Mouse (Mus musculus) forebrain, postnatal 0 days (tissue): ENCODE results near the gene Synj2. TPM values are rescaled to one million over a fixed set of nuclear protein-coding genes. Genes with fewer than 3 reads are reported as not detected.
A peak's percentile ranks its signal among the peaks of the same experiment; 100 is the strongest.

Experiments used
- ATAC-seq: fragments of 200-750 bp; cut with Nextera tagmentation; 2 replicates; pipeline ENCODE4 v1.8.0; 2017; ENCODE audit warnings: mild to moderate bottlenecking, moderate library complexity
- DNase-seq: peaks from one replicate; pipeline ENCODE4 v3.0.0-alpha.2; 2015
- H3K27ac ChIP-seq: fragments of 300-500 bp; sonication (generic); 2 replicates; pipeline ENCODE4 v1.5.1; 2014; ENCODE audit warnings: low read depth, mild to moderate bottlenecking, antibody characterized with exemption, low read length, moderate library complexity, mixed read lengths
- H3K27me3 ChIP-seq: fragments of 300-500 bp; sonication (generic); 2 replicates; pipeline ENCODE4 v1.6.1; 2014; ENCODE audit warnings: mild to moderate bottlenecking, low read length, mixed read lengths; ENCODE audit not compliant: insufficient read depth
- H3K36me3 ChIP-seq: fragments of 300-500 bp; sonication (generic); 2 replicates; pipeline ENCODE4 v1.6.1; 2014; ENCODE audit warnings: mild to moderate bottlenecking, moderate library complexity; ENCODE audit not compliant: insufficient read depth
- H3K4me1 ChIP-seq: fragments of 300-500 bp; sonication (generic); 2 replicates; pipeline ENCODE4 v1.6.1; 2014; ENCODE audit warnings: antibody characterized with exemption; ENCODE audit not compliant: insufficient read depth
- H3K4me2 ChIP-seq: fragments of 300-500 bp; sonication (generic); 2 replicates; pipeline ENCODE4 v1.6.1; 2014; ENCODE audit warnings: low read depth, mild to moderate bottlenecking, moderate library complexity
- H3K4me3 ChIP-seq: fragments of 300-500 bp; sonication (generic); 2 replicates; pipeline ENCODE4 v1.5.1; 2014; ENCODE audit warnings: low read depth, low read length, mixed read lengths
- H3K9ac ChIP-seq: fragments of 300-500 bp; sonication (generic); 2 replicates; pipeline ENCODE4 v1.6.1; 2014; ENCODE audit warnings: mild to moderate bottlenecking
- H3K9me3 ChIP-seq: fragments of 300-500 bp; sonication (generic); 2 replicates; pipeline ENCODE4 v1.6.1; 2016; ENCODE audit warnings: low read length
- CTCF ChIP-seq: sonication (generic); IDR thresholded peaks from 2 replicates; pipeline ENCODE4 v1.5.1; 2016; ENCODE audit warnings: antibody characterized with exemption, control low read depth, low read depth
- WGBS: fragments of 180-500 bp; shearing (Covaris S2); extraction: QIAGEN DNeasy Blood & Tissue Kit; methylation state at CpG from one replicate; pipeline ENCODE4 v1.1.7; 2014; 5-methylcytosine and 5-hydroxymethylcytosine counted together
- polyA plus RNA-seq: library from polyadenylated mRNA; unstranded; fragments of >200 nt; fragmentation: Nextera tagmentation; extraction: Ambion mirVana; gene quantifications from 2 replicates; pipeline ENCODE4 v1.2.1, GENCODE M21; 2015
- total RNA-seq: library from RNA; depleted of rRNA; stranded (reverse); fragments of >200 nt; gene quantifications from 2 replicates; pipeline ENCODE4 v1.2.3, GENCODE M21; 2014

Synj2 gene
- total and polyA plus RNA-seq, 2 experiments from 2014 or later = 3.6 to 6.8 TPM

GRCm38 (mm10) chr17:5959096-5959495 lies 18.0 kb downstream of the Synj2 start:
- H3K4me1 ChIP-seq = no peaks in the 10 kb centered on the region
- H3K4me2 ChIP-seq = no peak overlapping the region
- 71% methylated on average over 7 of the region's 7 CpGs for WGBS
- no peak overlapping the region for H3K4me3 ChIP-seq
- no peaks in the 10 kb centered on the region for H3K27me3 ChIP-seq
- no peaks in the 10 kb centered on the region for H3K36me3 ChIP-seq
- TF ChIP-seq CTCF = no peak
- no peak overlapping the region for H3K9ac ChIP-seq
- H3K27ac ChIP-seq = no peak overlapping the region
- ATAC-seq (no peak), DNase-seq (no peak)
- no peaks in the 10 kb centered on the region for H3K9me3 ChIP-seq

GRCm38 (mm10) chr17:5959802-5960201 lies 18.7 kb downstream of the Synj2 start:
- H3K4me3 ChIP-seq = no peak overlapping the region
- ATAC-seq = no peak
- no peaks in the 10 kb centered on the region for H3K36me3 ChIP-seq
- no peaks in the 10 kb centered on the region for H3K27me3 ChIP-seq
- no peaks in the 10 kb centered on the region for H3K4me1 ChIP-seq
- no peak overlapping the region for H3K9ac ChIP-seq
- H3K9me3 ChIP-seq = no peaks in the 10 kb centered on the region
- WGBS = 78% methylated on average over 9 of the region's 9 CpGs
- no peak for DNase-seq
- no peak overlapping the region for H3K4me2 ChIP-seq
- TF ChIP-seq CTCF = no peak
- no peak overlapping the region for H3K27ac ChIP-seq

- Histone ChIP-seq H3K36me3 (no peaks in the 10 kb centered on the region), H3K27me3 (no peaks in the 10 kb centered on the region), H3K27ac (no peak overlapping the region), H3K4me1 (no peaks in the 10 kb centered on the region), H3K9ac (no peak overlapping the region), H3K9me3 (no peaks in the 10 kb centered on the region), H3K4me3 (no peak overlapping the region), H3K4me2 (no peak overlapping the region)
- 88% methylated on average over 8 of the region's 8 CpGs for WGBS
- no peak for TF ChIP-seq CTCF
- no peak for DNase-seq
- ATAC-seq = no peak
These were observed 22.7 kb downstream of the Synj2 start for GRCm38 (mm10) chr17:5963766-5964165.

- Histone ChIP-seq H3K9me3 (no peaks in the 10 kb centered on the region), H3K4me3 (no peak overlapping the region), H3K9ac (no peak overlapping the region), H3K4me2 (no peak overlapping the region), H3K36me3 (no peaks in the 10 kb centered on the region), H3K27me3 (no peaks in the 10 kb centered on the region), H3K4me1 (no peaks in the 10 kb centered on the region), H3K27ac (no peak overlapping the region)
- ATAC-seq (no peak), DNase-seq (no peak)
- TF ChIP-seq CTCF = no peak
- WGBS = 74% methylated on average over 9 of the region's 9 CpGs
These were observed 24.2 kb downstream of the Synj2 start for GRCm38 (mm10) chr17:5965084-5965781.

- 85% methylated on average over 5 of the region's 5 CpGs for WGBS
- DNase-seq (no peak), ATAC-seq (no peak)
- no peaks in the 10 kb centered on the region for H3K9me3 ChIP-seq
- no peak overlapping the region for H3K27ac ChIP-seq
- H3K4me3 ChIP-seq = no peak overlapping the region
- H3K36me3 ChIP-seq = no peaks in the 10 kb centered on the region
- H3K9ac ChIP-seq = no peak overlapping the region
- H3K27me3 ChIP-seq = no peaks in the 10 kb centered on the region
- no peaks in the 10 kb centered on the region for H3K4me1 ChIP-seq
- TF ChIP-seq CTCF = no peak
- H3K4me2 ChIP-seq = no peak overlapping the region
These were observed 25.6 kb downstream of the Synj2 start for GRCm38 (mm10) chr17:5966706-5967105.

- no peaks in the 10 kb centered on the region for H3K9me3 ChIP-seq
- ATAC-seq (no peak), DNase-seq (no peak)
- H3K9ac ChIP-seq = no peak overlapping the region
- no peak for TF ChIP-seq CTCF
- H3K27me3 ChIP-seq = no peaks in the 10 kb centered on the region
- no peak overlapping the region for H3K4me3 ChIP-seq
- H3K36me3 ChIP-seq = no peaks in the 10 kb centered on the region
- no peaks in the 10 kb centered on the region for H3K4me1 ChIP-seq
- no peak overlapping the region for H3K4me2 ChIP-seq
- whole genome bisulfite sequencing = 74% methylated on average over 6 of the region's 6 CpGs
- no peak overlapping the region for H3K27ac ChIP-seq
These were observed 27.5 kb downstream of the Synj2 start for GRCm38 (mm10) chr17:5968562-5968961.

GRCm38 (mm10) chr17:5969246-5969645 lies 28.2 kb downstream of the Synj2 start:
- H3K4me3 ChIP-seq = no peak overlapping the region
- H3K27me3 ChIP-seq = no peaks in the 10 kb centered on the region
- 43% methylated on average over 3 of the region's 3 CpGs for WGBS
- H3K4me2 ChIP-seq = no peak overlapping the region
- no peaks in the 10 kb centered on the region for H3K4me1 ChIP-seq
- TF ChIP-seq CTCF = no peak
- no peaks in the 10 kb centered on the region for H3K9me3 ChIP-seq
- H3K9ac ChIP-seq = no peak overlapping the region
- H3K27ac ChIP-seq = no peak overlapping the region
- H3K36me3 ChIP-seq = no peaks in the 10 kb centered on the region
- DNase-seq = peak; percentile 40
- peak; percentile 36; the same call in 1 of the 2 replicates for ATAC-seq
